Mouse (Mus musculus) heart, embryonic 13.5 days (tissue): ENCODE data around the gene Ninj2. TPM values are rescaled to one million over a fixed set of nuclear protein-coding genes. Genes with fewer than 3 reads are reported as not detected.

ENCODE experiments used
- ATAC-seq: fragments of 200-750 bp; cut with Nextera tagmentation; 2 replicates; pipeline ENCODE4 v1.8.0; 2017; ENCODE audit warnings: moderate TSS enrichment; ENCODE audit not compliant: insufficient number of reproducible peaks, low FRiP score, low TSS enrichment; ENCODE audit errors: extremely low read depth
- H3K27ac ChIP-seq: fragments of 300-500 bp; sonication (generic); replicated peaks from 2 replicates; pipeline ENCODE4 v1.5.1; 2015; ENCODE audit warnings: moderate library complexity, mild to moderate bottlenecking, inconsistent platforms
- H3K27me3 ChIP-seq: fragments of 300-500 bp; sonication (generic); replicated peaks from 2 replicates; pipeline ENCODE4 v1.6.1; 2015; ENCODE audit warnings: mild to moderate bottlenecking, inconsistent platforms
- H3K36me3 ChIP-seq: fragments of 300-500 bp; sonication (generic); 2 replicates; pipeline ENCODE4 v1.6.1; 2015; ENCODE audit warnings: mild to moderate bottlenecking, inconsistent platforms
- H3K4me1 ChIP-seq: fragments of 300-500 bp; sonication (generic); 2 replicates; pipeline ENCODE4 v1.6.1; 2015; ENCODE audit warnings: inconsistent platforms
- H3K4me2 ChIP-seq: fragments of 300-500 bp; sonication (generic); 2 replicates; pipeline ENCODE4 v1.6.1; 2015; ENCODE audit warnings: inconsistent platforms, mild to moderate bottlenecking, moderate library complexity
- H3K4me3 ChIP-seq: fragments of 300-500 bp; sonication (generic); 2 replicates; pipeline ENCODE4 v1.5.1; 2015; ENCODE audit warnings: moderate library complexity, mild to moderate bottlenecking, inconsistent platforms
- H3K9ac ChIP-seq: fragments of 300-500 bp; sonication (generic); 2 replicates; pipeline ENCODE4 v1.6.1; 2015; ENCODE audit warnings: inconsistent platforms, mild to moderate bottlenecking, moderate library complexity
- H3K9me3 ChIP-seq: fragments of 300-500 bp; sonication (generic); 2 replicates; pipeline ENCODE4 v1.6.1; 2016; ENCODE audit warnings: inconsistent platforms
- WGBS: fragments of 180-500 bp; shearing (Covaris S2); methylation state at CpG from one replicate; pipeline ENCODE4 v1.1.7; 2015; ENCODE audit warnings: mixed read lengths; 5-methylcytosine and 5-hydroxymethylcytosine counted together
- polyA plus RNA-seq: library from polyadenylated mRNA; unstranded; fragments of >200 nt; fragmentation: Nextera tagmentation; extraction: Ambion mirVana; gene quantifications from 2 replicates; pipeline ENCODE4 v1.2.1, GENCODE M21; 2015

Gene Ninj2
- polyA plus RNA-seq, 1 experiment from 2014 or later = not detected

DNA sequence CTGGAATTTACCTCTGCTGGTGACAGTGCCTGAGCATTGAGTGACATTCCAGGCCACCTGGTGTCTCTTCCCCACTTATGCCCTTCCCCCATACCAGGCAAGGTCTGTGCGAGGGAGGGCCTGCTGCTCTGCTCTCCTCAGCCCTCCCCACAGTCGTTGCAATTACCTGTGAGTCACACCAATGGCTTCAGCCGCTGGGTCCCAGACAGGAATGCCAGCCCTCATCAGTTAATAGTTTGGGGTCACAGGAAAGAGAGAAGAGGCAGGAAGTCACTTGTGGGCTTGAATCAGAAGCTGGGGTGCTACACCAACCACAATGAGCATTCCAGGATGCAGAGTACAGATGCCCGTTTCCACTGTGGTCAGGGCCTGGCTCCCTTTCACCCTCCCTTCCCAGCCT is 41.6 kb downstream of the Ninj2 start:
- Histone ChIP-seq H3K4me1 (no peaks in the 10 kb centered on the region), H3K27ac (no peak overlapping the region), H3K27me3 (no peaks in the 10 kb centered on the region), H3K4me3 (no peak overlapping the region), H3K9ac (no peak overlapping the region), H3K36me3 (no peaks in the 10 kb centered on the region), H3K4me2 (no peak overlapping the region), H3K9me3 (no peaks in the 10 kb centered on the region)
- no peak for ATAC-seq
- 81% methylated on average over 4 of the region's 4 CpGs for WGBS

DNA sequence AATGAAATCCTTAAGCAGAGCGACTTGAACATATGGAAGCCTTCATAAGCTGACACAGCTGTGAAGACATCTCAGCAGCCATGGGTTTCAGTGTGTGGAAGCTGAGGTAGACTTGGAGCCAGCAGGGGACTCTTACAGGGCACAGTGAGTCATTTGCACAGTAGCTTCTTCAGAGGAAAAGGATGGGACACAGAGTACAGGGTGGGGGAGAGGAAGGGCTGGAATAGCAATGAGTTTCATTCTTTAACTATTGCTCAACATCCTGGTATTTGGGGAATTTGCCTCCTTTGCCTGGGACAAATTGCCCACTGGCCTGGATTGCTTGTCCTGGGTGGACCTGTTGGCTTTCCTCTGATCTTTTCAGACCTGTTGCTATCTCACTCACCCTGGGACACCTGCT is 52.3 kb downstream of the Ninj2 start:
- Histone ChIP-seq H3K4me2 (no peak overlapping the region), H3K27me3 (no peaks in the 10 kb centered on the region), H3K9ac (no peak overlapping the region), H3K4me3 (no peak overlapping the region), H3K27ac (peak overlapping the region; percentile 71), H3K9me3 (no peaks in the 10 kb centered on the region), H3K36me3 (no peaks in the 10 kb centered on the region), H3K4me1 (peaks cover 52% of the 10 kb centered on the region)
- ATAC-seq = no peak
- 68% methylated on average over 1 of the region's 1 CpGs for WGBS

DNA sequence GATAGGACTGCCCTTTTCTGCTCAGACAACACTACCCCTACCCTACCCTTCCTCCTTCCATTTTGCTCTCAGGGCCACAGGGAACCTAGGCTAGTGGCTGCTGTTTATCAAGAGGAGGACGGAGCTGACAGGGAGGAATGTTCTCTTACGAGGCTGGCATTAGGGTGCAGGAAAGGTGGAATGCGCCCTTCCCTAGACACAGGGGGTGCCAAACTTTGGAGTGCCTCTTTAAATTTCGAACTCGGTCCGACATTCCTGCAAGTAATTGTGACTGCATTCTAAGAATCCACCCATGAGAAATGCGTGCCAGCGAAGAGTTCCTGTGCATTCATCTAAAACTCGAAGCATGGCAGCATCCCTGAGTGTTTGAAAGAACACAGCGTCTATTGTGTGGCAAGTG is 53.5 kb downstream of the Ninj2 start:
- Histone ChIP-seq H3K4me1 (peaks cover 61% of the 10 kb centered on the region), H3K9ac (peak overlapping the region; percentile 19; the same call in 1 of the 2 replicates), H3K36me3 (no peaks in the 10 kb centered on the region), H3K9me3 (no peaks in the 10 kb centered on the region), H3K4me3 (no peak overlapping the region), H3K27me3 (no peaks in the 10 kb centered on the region), H3K27ac (peak overlapping the region; percentile 71), H3K4me2 (peak overlapping the region; percentile 36)
- no peak for ATAC-seq
- WGBS = 32% methylated on average over 10 of the region's 10 CpGs

DNA sequence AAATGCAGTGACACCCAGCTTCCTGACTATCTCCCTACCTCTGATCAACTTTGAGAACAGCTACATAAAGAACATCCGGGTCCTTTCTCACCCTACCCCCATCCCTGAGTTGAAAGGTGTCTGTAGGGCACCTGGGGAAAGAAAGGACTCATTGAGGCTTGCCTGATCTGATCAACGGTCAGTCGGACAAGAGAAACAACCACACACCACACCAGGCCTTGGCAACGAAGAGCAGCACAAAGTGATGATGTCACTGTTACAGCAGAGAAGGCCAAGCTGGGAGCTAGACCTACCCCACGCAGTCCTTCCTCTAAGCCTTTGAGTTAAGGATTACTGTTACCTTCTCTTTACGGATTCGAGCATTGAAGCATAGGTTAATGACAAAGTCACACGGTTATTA is 54.3 kb downstream of the Ninj2 start:
- no peak overlapping the region for H3K4me2 ChIP-seq
- no peaks in the 10 kb centered on the region for H3K27me3 ChIP-seq
- H3K27ac ChIP-seq = peak overlapping the region; percentile 71
- H3K36me3 ChIP-seq = no peaks in the 10 kb centered on the region
- H3K4me1 ChIP-seq = peaks cover 67% of the 10 kb centered on the region
- H3K4me3 ChIP-seq = no peak overlapping the region
- ATAC-seq = no peak
- no peaks in the 10 kb centered on the region for H3K9me3 ChIP-seq
- H3K9ac ChIP-seq = no peak overlapping the region
- WGBS = 67% methylated on average over 8 of the region's 8 CpGs

DNA sequence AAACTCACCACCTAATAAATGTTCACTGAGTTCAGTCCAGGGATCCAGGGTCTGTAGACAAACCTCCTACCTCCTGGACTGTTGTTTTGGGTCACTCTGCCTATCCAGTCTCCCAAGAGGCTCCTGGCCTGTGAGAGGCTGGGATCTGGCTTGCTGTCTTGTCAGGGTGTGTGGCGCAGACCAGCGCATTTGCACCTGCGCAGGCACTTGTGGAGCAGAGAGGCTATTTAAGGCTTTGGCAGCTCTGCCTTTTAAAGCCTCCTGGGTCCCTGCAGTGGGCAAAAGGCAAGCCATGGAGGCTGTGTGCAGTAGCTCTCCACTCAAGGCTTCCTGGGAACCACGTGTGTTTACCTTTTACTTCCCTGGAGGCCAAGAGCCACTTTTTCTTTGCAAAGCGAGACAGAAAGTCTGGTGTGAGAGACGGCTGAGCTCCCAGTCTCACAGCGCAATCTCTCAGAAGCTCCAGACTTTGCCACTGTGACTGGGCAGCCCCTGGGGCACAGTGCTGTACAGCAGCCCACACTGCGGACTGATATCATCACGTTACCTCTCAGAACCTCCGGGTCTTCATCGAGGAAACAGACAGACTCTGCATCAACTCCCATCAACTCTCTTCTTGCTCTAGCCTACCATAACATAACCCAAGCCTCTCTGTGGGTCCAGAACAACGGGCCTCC is 55.7 kb downstream of the Ninj2 start:
- Histone ChIP-seq H3K27me3 (no peaks in the 10 kb centered on the region), H3K27ac (peak overlapping the region; percentile 90), H3K9ac (peak overlapping the region; percentile 65), H3K9me3 (no peaks in the 10 kb centered on the region), H3K4me1 (peaks cover 71% of the 10 kb centered on the region), H3K36me3 (no peaks in the 10 kb centered on the region), H3K4me3 (no peak overlapping the region), H3K4me2 (0 out of 2 replicates have a peak overlapping the region, but pooled peaks have one; percentile 9)
- WGBS = 64% methylated on average over 12 of the region's 12 CpGs
- no peak for ATAC-seq

DNA sequence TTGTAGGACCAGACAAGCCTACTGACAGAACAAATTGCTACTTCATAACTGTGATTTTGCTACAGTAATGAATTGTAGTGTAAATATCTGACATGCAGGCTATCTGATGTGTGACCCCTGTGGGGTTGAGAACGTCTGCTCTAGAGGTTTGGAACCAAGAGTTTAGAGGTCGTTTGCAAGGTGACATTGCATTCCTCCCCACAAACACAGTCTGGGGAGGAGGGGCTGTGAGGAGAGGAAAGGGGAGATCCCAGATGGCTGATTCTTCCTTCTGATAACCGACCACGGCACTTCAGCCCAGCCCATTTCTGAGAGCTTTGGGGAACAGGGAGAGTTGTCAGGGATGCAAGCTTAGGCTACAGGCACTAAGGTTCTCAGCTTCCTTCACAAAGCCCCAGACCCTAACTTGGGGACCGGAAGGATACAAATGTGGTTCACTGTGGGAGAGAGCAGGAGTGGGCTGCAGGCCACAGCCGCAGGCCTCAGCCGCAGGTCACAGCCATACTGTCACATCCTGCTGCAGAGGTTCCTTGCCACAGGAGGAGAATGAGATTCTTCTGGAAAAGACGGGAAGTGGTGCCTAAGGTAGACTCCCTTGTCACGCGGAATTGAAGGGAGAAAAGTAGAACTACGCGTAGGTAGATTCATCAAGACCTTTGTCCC is 56.4 kb downstream of the Ninj2 start:
- H3K9ac ChIP-seq = peak overlapping the region; percentile 65
- no peaks in the 10 kb centered on the region for H3K27me3 ChIP-seq
- 0 out of 2 replicates have a peak overlapping the region, but pooled peaks have one; percentile 9 for H3K4me2 ChIP-seq
- H3K27ac ChIP-seq = peak overlapping the region; percentile 90
- no peak for ATAC-seq
- no peaks in the 10 kb centered on the region for H3K36me3 ChIP-seq
- no peak overlapping the region for H3K4me3 ChIP-seq
- no peaks in the 10 kb centered on the region for H3K9me3 ChIP-seq
- H3K4me1 ChIP-seq = peaks cover 71% of the 10 kb centered on the region
- 58% methylated on average over 12 of the region's 12 CpGs for WGBS

DNA sequence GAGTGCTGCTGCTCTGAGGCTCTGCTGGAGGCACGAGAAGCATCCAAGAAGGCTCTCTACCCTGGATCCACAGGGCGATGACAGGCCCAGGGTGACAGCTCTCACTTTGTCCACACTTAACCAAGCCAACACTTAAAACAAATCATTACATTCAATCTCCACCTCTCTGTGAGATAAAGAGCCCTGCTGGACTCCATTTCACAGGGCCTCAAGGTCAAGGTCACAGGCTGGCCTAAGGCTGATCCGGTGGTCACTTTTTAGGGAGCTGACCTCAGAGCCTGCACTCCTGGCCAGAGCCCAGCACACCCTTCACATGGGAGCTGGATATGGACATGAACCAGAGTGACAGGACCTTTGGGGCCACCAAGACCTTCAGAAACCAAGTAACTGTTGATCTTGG is 57.1 kb downstream of the Ninj2 start:
- Histone ChIP-seq H3K27ac (peak overlapping the region; percentile 90), H3K36me3 (no peaks in the 10 kb centered on the region), H3K4me2 (no peak overlapping the region), H3K27me3 (no peaks in the 10 kb centered on the region), H3K9me3 (no peaks in the 10 kb centered on the region), H3K4me3 (no peak overlapping the region), H3K9ac (peak overlapping the region; percentile 65), H3K4me1 (peaks cover 69% of the 10 kb centered on the region)
- WGBS = 29% methylated on average over 3 of the region's 3 CpGs
- ATAC-seq = no peak

DNA sequence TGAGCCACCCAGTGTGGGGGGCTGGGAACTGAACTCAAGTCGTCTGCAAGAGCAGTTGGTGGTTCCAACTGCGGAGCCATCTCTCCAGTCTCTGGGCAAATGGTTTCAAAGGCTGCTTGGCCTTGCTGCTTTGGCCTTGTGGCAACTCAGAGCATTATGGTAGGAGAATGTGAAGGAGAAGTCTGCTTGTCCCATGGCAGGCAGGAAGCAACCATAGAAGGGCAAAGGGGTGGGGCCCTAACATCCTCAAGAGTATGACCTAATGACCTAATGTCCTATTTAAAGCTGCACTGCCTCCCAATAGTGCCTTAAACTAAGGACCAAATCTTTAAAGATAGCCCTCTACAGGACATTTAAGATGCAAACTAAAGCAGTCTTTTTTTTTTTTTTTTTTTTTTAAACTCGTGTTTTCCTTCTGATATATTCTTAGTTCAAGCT is 58.5 kb downstream of the Ninj2 start:
- H3K36me3 ChIP-seq = no peaks in the 10 kb centered on the region
- WGBS = 47% methylated on average over 3 of the region's 3 CpGs
- no peak overlapping the region for H3K9ac ChIP-seq
- ATAC-seq = no peak
- H3K27me3 ChIP-seq = no peaks in the 10 kb centered on the region
- H3K4me2 ChIP-seq = no peak overlapping the region
- H3K9me3 ChIP-seq = no peaks in the 10 kb centered on the region
- peaks cover 58% of the 10 kb centered on the region for H3K4me1 ChIP-seq
- H3K4me3 ChIP-seq = no peak overlapping the region
- H3K27ac ChIP-seq = 0 out of 2 replicates have a peak overlapping the region, but pooled peaks have one; percentile 8

DNA sequence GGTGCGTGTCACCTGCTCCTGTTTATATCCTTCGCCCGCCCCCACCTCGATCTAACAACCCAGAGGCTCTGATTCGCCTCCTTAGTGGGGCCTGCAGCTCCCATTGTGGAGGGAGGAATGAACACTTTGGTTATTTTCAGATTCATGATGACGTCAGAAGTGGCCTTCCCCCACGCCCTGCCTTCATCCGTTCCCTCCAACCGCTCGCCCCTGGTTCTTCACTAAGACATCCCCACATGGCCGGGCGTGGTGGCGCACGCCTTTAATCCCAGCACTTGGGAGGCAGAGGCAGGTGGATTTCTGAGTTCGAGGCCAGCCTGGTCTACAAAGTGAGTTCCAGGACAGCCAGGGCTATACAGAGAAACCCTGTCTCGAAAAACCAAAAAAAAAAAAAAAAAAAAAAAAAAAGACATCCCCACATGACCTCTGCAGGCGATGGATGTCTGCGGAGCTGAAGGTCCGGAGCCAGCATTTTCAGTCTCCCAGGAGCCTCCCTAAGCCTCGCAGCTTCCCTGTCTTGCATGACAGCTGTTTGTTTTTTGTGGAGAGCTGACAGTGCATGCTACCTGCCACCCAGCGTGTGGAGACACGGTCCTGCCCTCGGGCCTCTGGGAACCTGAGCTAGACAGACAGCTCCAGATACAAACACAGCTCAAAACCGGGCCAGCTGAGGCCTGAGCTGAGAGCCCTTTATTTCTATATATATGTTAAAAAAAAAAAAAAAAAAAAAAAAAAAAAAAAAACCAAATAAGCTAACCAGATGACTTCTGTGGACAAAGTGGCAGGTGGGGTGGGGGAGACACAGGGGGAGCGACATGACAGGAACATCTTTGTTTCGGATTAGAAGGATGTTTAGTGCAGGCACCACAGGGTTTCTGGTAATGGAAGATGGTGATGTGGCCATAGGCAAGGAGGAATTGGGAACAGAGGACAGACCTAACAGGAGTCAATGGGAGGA is 59.9 kb downstream of the Ninj2 start:
- H3K36me3 ChIP-seq = no peaks in the 10 kb centered on the region
- H3K27ac ChIP-seq = no peak overlapping the region
- H3K27me3 ChIP-seq = no peaks in the 10 kb centered on the region
- no peak overlapping the region for H3K9ac ChIP-seq
- no peak for ATAC-seq
- WGBS = 74% methylated on average over 25 of the region's 26 CpGs
- H3K4me2 ChIP-seq = no peak overlapping the region
- no peaks in the 10 kb centered on the region for H3K9me3 ChIP-seq
- H3K4me3 ChIP-seq = no peak overlapping the region
- peaks cover 57% of the 10 kb centered on the region for H3K4me1 ChIP-seq

DNA sequence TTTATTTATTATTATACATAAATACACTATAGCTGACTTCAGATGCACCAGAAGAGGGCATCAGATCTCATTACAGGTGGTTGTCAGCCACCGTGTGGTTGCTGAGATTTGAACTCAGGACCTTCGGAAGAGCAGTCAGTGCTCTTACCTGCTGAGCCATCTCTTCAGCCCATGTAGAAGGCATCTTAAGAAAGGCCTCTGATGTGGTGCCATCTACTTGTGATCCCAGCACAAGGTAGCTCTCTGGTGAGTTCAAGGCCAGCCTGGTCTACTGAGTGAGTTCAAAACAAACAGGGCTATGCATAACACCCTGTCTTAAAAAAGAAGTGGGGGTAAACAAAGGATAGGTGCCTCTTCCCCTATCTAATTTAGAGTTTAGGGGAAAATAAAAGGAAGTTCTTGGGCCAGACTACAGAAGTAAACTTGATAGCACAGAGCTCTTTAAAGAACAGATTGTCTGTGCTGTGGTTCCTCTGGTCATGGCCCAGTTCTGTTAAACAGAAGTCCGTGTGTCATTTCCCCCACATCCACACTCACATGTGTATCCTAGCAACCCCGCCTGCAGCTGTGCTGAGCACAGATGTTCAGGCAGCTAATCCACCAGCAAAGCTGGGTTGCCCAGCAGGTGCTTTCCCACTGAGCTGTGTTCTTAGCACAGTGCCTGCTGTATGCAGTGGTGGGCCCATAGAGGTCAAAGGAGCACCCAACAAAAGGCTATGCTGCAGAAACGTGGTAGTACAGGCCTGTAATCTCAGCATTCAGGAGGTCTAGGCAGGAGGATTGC is 61.6 kb downstream of the Ninj2 start:
- H3K9me3 ChIP-seq = no peaks in the 10 kb centered on the region
- ATAC-seq = no peak
- H3K9ac ChIP-seq = no peak overlapping the region
- H3K27ac ChIP-seq = no peak overlapping the region
- H3K36me3 ChIP-seq = no peaks in the 10 kb centered on the region
- WGBS = 72% methylated on average over 5 of the region's 5 CpGs
- H3K4me1 ChIP-seq = peaks cover 55% of the 10 kb centered on the region
- no peaks in the 10 kb centered on the region for H3K27me3 ChIP-seq
- H3K4me3 ChIP-seq = no peak overlapping the region
- H3K4me2 ChIP-seq = no peak overlapping the region
